Mouse (Mus musculus) stomach, embryonic 16.5 days (tissue): Measurements from ENCODE around the gene Ezr. TPM values are rescaled to one million over a fixed set of nuclear protein-coding genes. Genes with fewer than 3 reads are reported as not detected.

Source experiments
- ATAC-seq: fragments of 200-750 bp; cut with Nextera tagmentation; 2 replicates; pipeline ENCODE4 v1.8.0; 2017; ENCODE audit warnings: moderate number of reproducible peaks, moderate TSS enrichment; ENCODE audit not compliant: insufficient read depth, low FRiP score
- H3K27ac ChIP-seq: fragments of 300-500 bp; sonication (generic); 2 replicates; pipeline ENCODE4 v1.5.1; 2014; ENCODE audit warnings: low read length
- H3K27me3 ChIP-seq: fragments of 300-500 bp; sonication (generic); 2 replicates; pipeline ENCODE4 v1.6.1; 2014; ENCODE audit warnings: low read length, control low read depth, mixed read lengths; ENCODE audit not compliant: control insufficient read depth, insufficient read depth
- H3K36me3 ChIP-seq: fragments of 300-500 bp; sonication (generic); 2 replicates; pipeline ENCODE4 v1.6.1; 2014; ENCODE audit warnings: low read length; ENCODE audit not compliant: control insufficient read depth, insufficient read depth
- H3K4me1 ChIP-seq: fragments of 300-500 bp; sonication (generic); 2 replicates; pipeline ENCODE4 v1.6.1; 2014; ENCODE audit warnings: low read length, control low read depth, mixed read lengths; ENCODE audit not compliant: control insufficient read depth, insufficient read depth
- H3K4me2 ChIP-seq: fragments of 300-500 bp; sonication (generic); 2 replicates; pipeline ENCODE4 v1.6.1; 2014; ENCODE audit warnings: low read depth, low read length, mixed read lengths
- H3K4me3 ChIP-seq: fragments of 300-500 bp; sonication (generic); replicated peaks from 2 replicates; pipeline ENCODE4 v1.5.1; 2014; ENCODE audit warnings: mild to moderate bottlenecking, low read length
- H3K9ac ChIP-seq: fragments of 300-500 bp; sonication (generic); 2 replicates; pipeline ENCODE4 v1.6.1; 2014; ENCODE audit warnings: low read length
- H3K9me3 ChIP-seq: fragments of 300-500 bp; sonication (generic); replicated peaks from 2 replicates; pipeline ENCODE4 v1.6.1; 2016; ENCODE audit warnings: low read length, control low read depth; ENCODE audit not compliant: control insufficient read depth
- WGBS: fragments of 180-500 bp; shearing (Covaris S2); extraction: QIAGEN DNeasy Blood & Tissue Kit; methylation state at CpG from one replicate; pipeline ENCODE4 v1.1.7; 2014; 5-methylcytosine and 5-hydroxymethylcytosine counted together
- polyA plus RNA-seq: library from polyadenylated mRNA; unstranded; fragments of >200 nt; fragmentation: Nextera tagmentation; extraction: Ambion mirVana; gene quantifications from 2 replicates; pipeline ENCODE4 v1.2.1, GENCODE M21; 2015

Ezr gene
- polyA plus RNA-seq, 1 experiment from 2014 or later, result 266 TPM

- no peak for ATAC-seq
- H3K36me3 ChIP-seq, result no peaks in the 10 kb centered on the region
- H3K4me1 ChIP-seq, result peaks cover 11% of the 10 kb centered on the region
- peak overlapping the region; percentile 93 for H3K4me2 ChIP-seq
- H3K4me3 ChIP-seq, result peak overlapping the region; percentile 91
- H3K9ac ChIP-seq, result peak overlapping the region; percentile 93
- peak overlapping the region; percentile 98 for H3K27ac ChIP-seq
- H3K9me3 ChIP-seq, result no peaks in the 10 kb centered on the region
- WGBS, result under 1% methylated on average over 21 of the region's 21 CpGs
- no peaks in the 10 kb centered on the region for H3K27me3 ChIP-seq
Measured at GRCm38 (mm10) chr17:6782033-6782526, 504 bp downstream of the Ezr start.

- ATAC-seq, result no peak
- Histone ChIP-seq H3K4me2 (peak overlapping the region; percentile 93), H3K27ac (peak overlapping the region; percentile 33; the same call in 1 of the 2 replicates), H3K9me3 (no peaks in the 10 kb centered on the region), H3K27me3 (no peaks in the 10 kb centered on the region), H3K4me1 (peaks cover 11% of the 10 kb centered on the region), H3K4me3 (peak overlapping the region; percentile 91), H3K36me3 (no peaks in the 10 kb centered on the region), H3K9ac (peak overlapping the region; percentile 61)
- 34% methylated on average over 6 of the region's 6 CpGs for WGBS
Measured at GRCm38 (mm10) chr17:6781273-6781672, 1.3 kb downstream of the Ezr start.

GRCm38 (mm10) chr17:6780521-6781115 is 2.0 kb downstream of the Ezr start:
- H3K9ac ChIP-seq, result peak overlapping the region; percentile 70
- H3K9me3 ChIP-seq, result no peaks in the 10 kb centered on the region
- H3K27me3 ChIP-seq, result no peaks in the 10 kb centered on the region
- H3K4me2 ChIP-seq, result peak overlapping the region; percentile 93
- 46% methylated on average over 4 of the region's 4 CpGs for WGBS
- peak overlapping the region; percentile 91 for H3K27ac ChIP-seq
- no peak for ATAC-seq
- peaks cover 11% of the 10 kb centered on the region for H3K4me1 ChIP-seq
- peak overlapping the region; percentile 91 for H3K4me3 ChIP-seq
- H3K36me3 ChIP-seq, result no peaks in the 10 kb centered on the region

GRCm38 (mm10) chr17:6779632-6780031 is 3.0 kb downstream of the Ezr start:
- no peaks in the 10 kb centered on the region for H3K36me3 ChIP-seq
- 0 out of 2 replicates have a peak, but pooled peaks have one; percentile 5 for ATAC-seq
- WGBS, result 28% methylated on average over 7 of the region's 7 CpGs
- peaks cover 11% of the 10 kb centered on the region for H3K4me1 ChIP-seq
- no peaks in the 10 kb centered on the region for H3K27me3 ChIP-seq
- H3K4me2 ChIP-seq, result peak overlapping the region; percentile 93
- H3K9me3 ChIP-seq, result no peaks in the 10 kb centered on the region
- peak overlapping the region; percentile 91 for H3K4me3 ChIP-seq
- peak overlapping the region; percentile 70 for H3K9ac ChIP-seq
- H3K27ac ChIP-seq, result peak overlapping the region; percentile 91

- 5% methylated on average over 23 of the region's 23 CpGs for WGBS
- peak overlapping the region; percentile 93 for H3K4me2 ChIP-seq
- H3K9ac ChIP-seq, result peak overlapping the region; percentile 70
- ATAC-seq, result no peak
- no peaks in the 10 kb centered on the region for H3K27me3 ChIP-seq
- peaks cover 16% of the 10 kb centered on the region for H3K4me1 ChIP-seq
- no peaks in the 10 kb centered on the region for H3K9me3 ChIP-seq
- no peaks in the 10 kb centered on the region for H3K36me3 ChIP-seq
- H3K27ac ChIP-seq, result peak overlapping the region; percentile 91
- H3K4me3 ChIP-seq, result peak overlapping the region; percentile 91
Measured at GRCm38 (mm10) chr17:6778771-6779509, 3.6 kb downstream of the Ezr start.

GRCm38 (mm10) chr17:6778332-6778683 is 4.3 kb downstream of the Ezr start:
- peak overlapping the region; percentile 91 for H3K4me3 ChIP-seq
- H3K36me3 ChIP-seq, result no peaks in the 10 kb centered on the region
- peaks cover 19% of the 10 kb centered on the region for H3K4me1 ChIP-seq
- H3K4me2 ChIP-seq, result peak overlapping the region; percentile 93
- peak overlapping the region; percentile 91 for H3K27ac ChIP-seq
- no peak for ATAC-seq
- no peaks in the 10 kb centered on the region for H3K27me3 ChIP-seq
- peak overlapping the region; percentile 70 for H3K9ac ChIP-seq
- H3K9me3 ChIP-seq, result no peaks in the 10 kb centered on the region
- WGBS, result under 1% methylated on average over 9 of the region's 9 CpGs

- Histone ChIP-seq H3K27me3 (no peaks in the 10 kb centered on the region), H3K4me2 (peak overlapping the region; percentile 93), H3K4me1 (peaks cover 19% of the 10 kb centered on the region), H3K36me3 (no peaks in the 10 kb centered on the region), H3K4me3 (no peak overlapping the region), H3K9ac (peak overlapping the region; percentile 26; the same call in 1 of the 2 replicates), H3K27ac (peak overlapping the region; percentile 74), H3K9me3 (no peaks in the 10 kb centered on the region)
- ATAC-seq, result no peak
- WGBS, result 51% methylated on average over 12 of the region's 12 CpGs
Measured at GRCm38 (mm10) chr17:6777629-6778331, 4.8 kb downstream of the Ezr start.

- H3K9ac ChIP-seq, result 0 out of 2 replicates have a peak overlapping the region, but pooled peaks have one; percentile 26
- H3K27me3 ChIP-seq, result no peaks in the 10 kb centered on the region
- H3K4me1 ChIP-seq, result peaks cover 24% of the 10 kb centered on the region
- peak overlapping the region; percentile 93 for H3K4me2 ChIP-seq
- H3K36me3 ChIP-seq, result no peaks in the 10 kb centered on the region
- H3K4me3 ChIP-seq, result peak overlapping the region; percentile 17; the same call in 1 of the 2 replicates
- peak overlapping the region; percentile 56 for H3K27ac ChIP-seq
- WGBS, result 55% methylated on average over 6 of the region's 6 CpGs
- H3K9me3 ChIP-seq, result no peaks in the 10 kb centered on the region
- no peak for ATAC-seq
Measured at GRCm38 (mm10) chr17:6777061-6777460, 5.5 kb downstream of the Ezr start.
